Mouse (Mus musculus): ENCODE results near the gene 1700017B05Rik. TPM values are rescaled to one million over a fixed set of nuclear protein-coding genes. Genes with fewer than 3 reads are reported as not detected.
"Not testable (repeated sequence)": the region's sequence is repeated elsewhere in the genome, so short reads cannot be mapped to it uniquely, and the experiment has no call there.

Gene 1700017B05Rik
- 1 to 10 TPM; 2.9 to 5.2 TPM for total RNA-seq (2021)
- long read RNA-seq, experiment 1, partial matches to known transcripts = 2 of 2 reads
- long read RNA-seq, experiment 1, other reads (novel, unspliced or antisense) = 0 of 2 reads
- long read RNA-seq, experiment 2 = 0 reads

- peak; percentile 69 for DNase-seq
Observed at GRCm38 (mm10) chr9:57261913-57262794, at the start of gene 1700017B05Rik. Gene 1700017B05Rik, minus strand, starts transcription at chr9:57262612.

GRCm38 (mm10) chr9:57310895-57311294 lies 48.5 kb upstream of the 1700017B05Rik start:
- no peak for DNase-seq

GRCm38 (mm10) chr9:57309353-57309752 lies 46.9 kb upstream of the 1700017B05Rik start:
- DNase-seq = no peak

GRCm38 (mm10) chr9:57307456-57307855 lies 45.0 kb upstream of the 1700017B05Rik start:
- no peak for DNase-seq

DNA sequence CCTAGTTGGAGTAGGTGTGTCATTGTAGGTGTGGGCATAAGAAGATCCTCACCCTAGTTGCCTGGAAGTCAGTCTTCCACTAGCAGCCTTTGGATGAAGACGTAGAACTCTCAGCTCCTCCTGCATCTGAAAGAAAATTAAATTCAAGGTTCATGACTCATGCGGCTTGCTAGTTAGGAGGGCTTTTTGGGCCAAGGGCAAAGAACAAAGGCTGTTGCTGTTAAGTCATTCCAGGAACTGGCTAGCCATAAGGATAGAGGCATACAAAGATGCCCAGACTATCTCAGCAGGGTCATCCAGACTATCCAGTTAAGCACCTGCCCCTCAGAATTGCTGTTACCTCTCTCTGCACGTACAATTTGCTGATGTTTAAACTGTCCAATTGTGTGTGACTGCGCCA lies 42.3 kb upstream of the 1700017B05Rik start:
- not testable (repeated sequence) for DNase-seq

DNA sequence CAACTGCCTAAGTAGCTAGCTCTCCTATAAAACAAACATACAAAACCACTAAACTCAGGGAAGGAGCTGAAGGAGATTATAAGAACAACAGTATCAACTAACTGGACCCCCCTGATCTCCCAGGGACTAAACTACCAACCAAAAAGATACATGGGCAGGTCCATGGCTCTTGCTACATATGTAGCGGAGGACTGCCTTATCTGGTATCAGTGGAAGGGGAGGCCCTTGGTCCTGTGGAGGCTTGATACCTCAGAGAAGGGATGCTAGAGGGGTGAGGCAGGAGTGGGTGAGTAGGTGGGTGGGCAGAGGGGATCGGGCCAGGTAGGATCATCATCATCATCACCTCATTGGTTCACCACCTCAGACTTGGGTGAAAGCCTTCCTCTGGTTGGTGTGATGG lies 41.8 kb upstream of the 1700017B05Rik start:
- no peak for DNase-seq

DNA sequence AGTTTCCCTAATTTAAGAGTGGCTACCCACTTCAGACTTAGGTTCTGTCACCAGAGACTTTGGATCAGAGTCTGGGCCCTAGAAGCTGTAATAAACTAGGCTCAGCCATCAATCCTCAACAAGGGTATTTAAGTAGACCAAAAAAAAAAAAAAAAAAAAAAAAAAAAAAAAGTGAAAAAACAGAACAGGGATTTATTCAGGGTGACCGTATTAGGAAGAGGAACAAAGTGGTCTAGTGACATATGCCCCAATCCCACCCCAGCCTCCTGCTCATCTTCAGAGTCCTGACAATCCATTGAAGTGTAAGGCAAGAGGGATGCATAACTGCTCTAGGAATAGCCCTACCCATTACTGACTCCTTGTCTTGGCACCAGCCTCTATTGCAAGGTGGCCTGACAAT lies 40.9 kb upstream of the 1700017B05Rik start:
- DNase-seq = no peak

DNA sequence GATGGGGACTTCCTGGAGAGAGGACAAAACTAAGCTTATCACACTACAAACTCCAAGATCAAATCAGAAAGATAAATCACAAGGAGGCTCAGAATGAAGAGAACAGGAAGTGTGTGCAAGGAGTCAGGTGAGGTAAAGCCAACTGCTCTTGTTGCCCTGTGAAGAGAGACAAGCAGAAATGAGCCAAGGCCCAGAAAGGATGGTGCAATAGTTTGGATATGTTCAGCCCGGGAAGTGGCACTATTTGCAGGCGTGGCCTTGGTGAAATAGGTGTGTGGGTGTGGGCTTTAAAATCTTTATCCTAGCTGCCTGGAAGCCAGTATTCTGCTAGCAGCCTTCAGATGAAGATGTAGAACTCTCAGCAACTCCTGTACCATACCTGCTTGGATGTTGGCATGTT lies 38.4 kb upstream of the 1700017B05Rik start:
- DNase-seq = no peak

GRCm38 (mm10) chr9:57299790-57300477 lies 37.5 kb upstream of the 1700017B05Rik start:
- DNase-seq = no peak

DNA sequence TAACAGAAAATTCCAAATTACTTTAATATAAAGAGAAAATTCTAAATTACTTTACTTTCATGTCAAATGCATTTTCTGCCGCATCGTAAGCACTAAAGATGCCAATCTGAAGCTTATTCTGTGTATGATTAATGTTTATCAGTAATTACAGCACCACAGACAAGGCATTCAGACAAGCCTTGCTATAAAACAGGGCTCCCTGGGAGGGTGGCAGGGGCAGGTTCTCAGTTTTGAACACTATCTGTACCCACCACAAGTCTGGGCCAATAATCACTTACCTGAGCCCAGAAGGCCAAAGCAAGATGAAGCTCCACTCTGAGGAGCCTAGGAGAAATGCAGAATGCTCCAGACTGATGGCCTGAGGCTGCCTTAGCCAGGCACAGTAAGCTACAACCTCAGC lies 35.5 kb upstream of the 1700017B05Rik start:
- no peak for DNase-seq

GRCm38 (mm10) chr9:57296277-57296676 lies 33.9 kb upstream of the 1700017B05Rik start:
- no peak for DNase-seq

DNA sequence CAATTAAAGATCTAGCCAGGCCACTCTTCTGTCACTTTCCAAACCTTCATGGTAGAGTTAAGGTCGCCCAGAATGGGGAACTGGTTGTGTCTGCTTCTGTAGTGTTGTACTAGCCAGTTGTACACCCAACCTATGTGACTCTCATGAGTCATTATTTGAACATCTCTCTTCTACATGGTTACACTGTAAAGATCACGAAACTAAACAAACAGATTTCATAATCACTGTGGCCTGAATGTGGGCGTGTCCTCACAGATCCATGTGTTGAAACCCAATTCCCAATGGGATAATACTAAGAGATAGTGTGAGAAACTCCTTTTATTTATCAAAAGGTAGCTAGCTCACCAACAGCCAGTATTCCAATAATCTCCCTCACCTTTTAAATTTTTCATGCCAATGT lies 33.3 kb upstream of the 1700017B05Rik start:
- no peak for DNase-seq

- DNase-seq = no peak
Observed at GRCm38 (mm10) chr9:57294905-57295304, 32.5 kb upstream of the 1700017B05Rik start.

GRCm38 (mm10) chr9:57287183-57287582 lies 24.8 kb upstream of the 1700017B05Rik start:
- DNase-seq = no peak

DNA sequence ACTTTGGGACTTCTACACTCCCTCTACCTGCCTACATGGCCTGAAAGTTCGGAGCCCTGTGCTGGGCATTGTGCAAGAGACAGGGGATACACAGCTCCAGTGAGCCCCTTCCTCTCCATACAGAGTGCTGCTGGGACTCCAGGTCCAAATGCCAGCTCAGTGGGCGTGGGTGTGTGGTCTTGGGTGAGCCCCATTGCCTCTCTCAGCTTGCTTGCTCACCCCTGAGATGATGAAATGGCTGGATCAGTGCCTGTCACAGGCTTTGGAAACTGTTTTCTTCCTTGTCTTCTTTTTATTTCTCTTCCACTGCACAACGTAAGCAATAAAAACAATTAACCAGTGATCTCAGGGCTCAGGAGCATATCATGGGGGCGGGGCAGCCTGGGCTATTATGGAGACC lies 20.9 kb upstream of the 1700017B05Rik start:
- no peak for DNase-seq

DNA sequence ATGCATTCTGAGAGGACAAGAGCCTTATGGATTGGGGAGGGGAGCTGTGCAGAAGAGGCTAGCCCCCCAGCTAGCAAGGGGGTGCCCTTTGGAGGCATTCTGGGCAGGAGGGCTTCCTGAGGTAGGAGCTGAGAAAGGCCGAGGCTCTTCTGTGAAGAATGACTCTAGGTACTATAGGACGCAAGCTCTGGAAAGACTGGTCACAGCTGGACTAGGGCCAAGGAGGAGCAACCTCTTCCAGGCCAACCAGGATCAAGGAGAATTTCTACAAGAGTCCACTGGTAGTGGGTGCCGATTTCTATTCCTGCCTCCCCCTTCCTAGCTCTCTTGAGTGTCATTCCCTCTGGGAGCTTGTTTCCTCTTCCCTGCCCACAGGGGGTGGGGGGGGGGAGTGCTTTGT lies 20.3 kb upstream of the 1700017B05Rik start:
- DNase-seq = no peak

- DNase-seq = no peak
Observed at GRCm38 (mm10) chr9:57281549-57281948, 19.1 kb upstream of the 1700017B05Rik start.

GRCm38 (mm10) chr9:57279441-57279840 lies 17.0 kb upstream of the 1700017B05Rik start:
- no peak for DNase-seq

GRCm38 (mm10) chr9:57278268-57278667 lies 15.9 kb upstream of the 1700017B05Rik start:
- DNase-seq = no peak

DNA sequence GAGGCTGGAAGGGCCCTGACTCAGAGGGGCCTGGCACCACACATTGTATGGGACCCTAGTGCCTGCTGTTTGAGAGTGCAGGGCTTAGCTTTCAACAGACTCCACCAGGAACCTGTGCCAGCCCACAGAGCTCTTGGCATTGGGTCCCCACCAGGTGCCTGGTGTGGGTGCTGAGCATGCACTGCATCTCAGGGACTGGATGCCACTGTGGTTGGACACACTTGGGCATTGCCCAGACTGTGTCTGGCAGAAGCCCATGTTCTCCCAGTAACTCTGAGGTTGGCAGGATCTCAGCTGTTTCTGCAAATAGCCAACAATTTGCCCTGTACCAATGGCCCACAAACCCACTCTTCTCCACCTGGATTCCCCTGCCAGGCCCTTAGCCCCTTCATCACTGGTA lies 13.9 kb upstream of the 1700017B05Rik start:
- peak; percentile 76 for DNase-seq

- DNase-seq = no peak
Observed at GRCm38 (mm10) chr9:57273805-57274494, 11.5 kb upstream of the 1700017B05Rik start.

Data from gastrocnemius, postnatal 25 days (tissue).